In genomic region chrX:8017142-8017541, GRCm38 (mm10) we compare ENCODE assay signal across 8 mouse cellular contexts. TPM values are rescaled to one million over a fixed set of nuclear protein-coding genes. Genes with fewer than 3 reads are reported as not detected.
DNase-seq lines count a peak whose midpoint lies in the region; ATAC-seq and TF ChIP-seq lines count a peak whose summit lies in the region.

No protein-coding gene starts in this region.

- no peak overlapping the region for H3K9ac ChIP-seq in hindbrain, postnatal 0 days (replicated peaks; ENCODE audit: low read length)
- H3K9ac ChIP-seq in midbrain, embryonic 11.5 days (ENCODE audit: low read length): no peak overlapping the region

- no peak for TF ChIP-seq CTCF in thymus, adult 2 months (IDR thresholded peaks at IDR 0.05; ENCODE audit: borderline replicate concordance, control insufficient read depth, extremely low read depth, insufficient read depth, low read length, poor library complexity)
- peak; percentile 71 for TF ChIP-seq CTCF in hindbrain, postnatal 0 days (IDR thresholded peaks at IDR 0.05; ENCODE audit: low read depth)

- intact Hi-C loops in gastrocnemius, postnatal 36 days (cut with DNase I): loop anchor here (5.0 kb wide), 1 partner anchor 105 kb away; no protein-coding TSS in a partner anchor

- no peak for TF ChIP-seq POLR2A in thymus, adult 2 months (IDR thresholded peaks at IDR 0.05; ENCODE audit: control insufficient read depth, extremely low read depth, insufficient read depth, low read length, poor library complexity)

- H3K9me3 ChIP-seq in hindbrain, postnatal 0 days (ENCODE audit: low read length): no peaks in the 10 kb centered on the region
- H3K9me3 ChIP-seq in midbrain, embryonic 11.5 days (ENCODE audit: control insufficient read depth, low read length): no peaks in the 10 kb centered on the region

- ATAC-seq in hindbrain, postnatal 0 days: no peak
- no peak for ATAC-seq in midbrain, embryonic 11.5 days (ENCODE audit: low FRiP score)

- WGBS in thymus, adult 2 months: 3% methylated on average over 5 of the region's 5 CpGs
- WGBS in hindbrain, postnatal 0 days: 15% methylated on average over 5 of the region's 5 CpGs
- 13% methylated on average over 5 of the region's 5 CpGs for WGBS in midbrain, embryonic 11.5 days

- no peaks in the 10 kb centered on the region for H3K4me1 ChIP-seq in thymus, adult 2 months (replicated peaks; ENCODE audit: control insufficient read depth, insufficient read depth, low read length)
- no peaks in the 10 kb centered on the region for H3K4me1 ChIP-seq in hindbrain, postnatal 0 days (ENCODE audit: insufficient read depth, low read length)
- H3K4me1 ChIP-seq in midbrain, embryonic 11.5 days (ENCODE audit: control insufficient read depth, insufficient read depth, low read length): no peaks in the 10 kb centered on the region

- H3K27me3 ChIP-seq in thymus, adult 2 months (ENCODE audit: control insufficient read depth, insufficient read depth, low read length): no peaks in the 10 kb centered on the region
- H3K27me3 ChIP-seq in hindbrain, postnatal 0 days (ENCODE audit: insufficient read depth, low read length): no peaks in the 10 kb centered on the region
- no peaks in the 10 kb centered on the region for H3K27me3 ChIP-seq in midbrain, embryonic 11.5 days (ENCODE audit: control insufficient read depth, insufficient read depth, low read length)

- H3K4me3 ChIP-seq in thymus, adult 2 months (ENCODE audit: control insufficient read depth, insufficient read depth, low read length): no peak overlapping the region
- H3K4me3 ChIP-seq in hindbrain, postnatal 0 days (ENCODE audit: low read length): no peak overlapping the region
- H3K4me3 ChIP-seq in midbrain, embryonic 11.5 days (ENCODE audit: low read depth, low read length): no peak overlapping the region

- peak; percentile 11 for DNase-seq in gastrocnemius, postnatal 10 days
- DNase-seq in gastrocnemius, postnatal 36 days: no peak
- peak; percentile 9 for DNase-seq in thymus, adult 2 months
- DNase-seq in thymus, adult 18-20 months: no peak
- DNase-seq in c-Kit-positive CD71-positive TER-119-positive erythroid progenitor cells, embryonic 14.5 days (ENCODE audit: low spot score): peak; percentile 57
- peak; percentile 67 for DNase-seq in hindbrain, postnatal 0 days (ENCODE audit: low spot score)
- peak; percentile 89 for DNase-seq in midbrain, embryonic 11.5 days (ENCODE audit: low spot score, missing footprints)
- DNase-seq in ovary, adult 18-20 months (ENCODE audit: low spot score): no peak

- H3K36me3 ChIP-seq in thymus, adult 2 months (ENCODE audit: control insufficient read depth, insufficient read depth, low read length): no peaks in the 10 kb centered on the region
- no peaks in the 10 kb centered on the region for H3K36me3 ChIP-seq in hindbrain, postnatal 0 days (ENCODE audit: insufficient read depth, low read length)
- no peaks in the 10 kb centered on the region for H3K36me3 ChIP-seq in midbrain, embryonic 11.5 days (ENCODE audit: control insufficient read depth, insufficient read depth, low read length)

- no peak overlapping the region for H3K4me2 ChIP-seq in hindbrain, postnatal 0 days (ENCODE audit: low read depth, low read length)
- no peak overlapping the region for H3K4me2 ChIP-seq in midbrain, embryonic 11.5 days

- no peak overlapping the region for H3K27ac ChIP-seq in thymus, adult 2 months (ENCODE audit: control insufficient read depth, insufficient read depth, low read length)
- no peak overlapping the region for H3K27ac ChIP-seq in hindbrain, postnatal 0 days
- no peak overlapping the region for H3K27ac ChIP-seq in midbrain, embryonic 11.5 days (ENCODE audit: low read depth, low read length)

RNA-seq across cellular contexts. Expression of gene Glod5, which starts 1.1 kb away (rescaled TPM):
- total RNA-seq in gastrocnemius, postnatal 10 days (2021): not detected
- total RNA-seq in gastrocnemius, postnatal 36 days (2021): not detected
- not detected in 2 replicates for polyA plus RNA-seq in thymus, adult 2 months (2012; rRNA removed)
- total RNA-seq in hindbrain, postnatal 0 days (2014; rRNA removed): 1.9 TPM in 1 of 2 replicates, not detected in the other
- 0.38 and 1.2 TPM in 2 replicates for polyA plus RNA-seq in hindbrain, postnatal 0 days (2015; fragmentation: Nextera tagmentation; extraction: Ambion mirVana)
- not detected in 2 replicates for polyA plus RNA-seq in midbrain, embryonic 11.5 days (2014; fragmentation: Nextera tagmentation; extraction: Ambion mirVana)

RNA-seq across cellular contexts. Expression of gene Gata1, which starts 39.3 kb away (rescaled TPM):
- under 1 TPM; 0.12 to 0.41 TPM for total RNA-seq in gastrocnemius, postnatal 10 days (2021)
- not detected for total RNA-seq in gastrocnemius, postnatal 36 days (2021)
- 2.7 and 2.9 TPM in 2 replicates for polyA plus RNA-seq in thymus, adult 2 months (2012; rRNA removed)
- total RNA-seq in hindbrain, postnatal 0 days (2014; rRNA removed): not detected in 2 replicates
- not detected in 2 replicates for polyA plus RNA-seq in hindbrain, postnatal 0 days (2015; fragmentation: Nextera tagmentation; extraction: Ambion mirVana)
- 4.8 and 5.2 TPM in 2 replicates for polyA plus RNA-seq in midbrain, embryonic 11.5 days (2014; fragmentation: Nextera tagmentation; extraction: Ambion mirVana)

RNA-seq across cellular contexts. Expression of gene Suv39h1, which starts 57.4 kb away (rescaled TPM):
- 1 to 10 TPM; 6.4 to 8.6 TPM for total RNA-seq in gastrocnemius, postnatal 10 days (2021)
- total RNA-seq in gastrocnemius, postnatal 36 days (2021): 1 to 10 TPM; 3.9 to 5.7 TPM
- 69.4 and 74.6 TPM in 2 replicates for polyA plus RNA-seq in thymus, adult 2 months (2012; rRNA removed)
- 32.3 and 43.9 TPM in 2 replicates for total RNA-seq in hindbrain, postnatal 0 days (2014; rRNA removed)
- polyA plus RNA-seq in hindbrain, postnatal 0 days (2015; fragmentation: Nextera tagmentation; extraction: Ambion mirVana): 34.1 and 35.2 TPM in 2 replicates
- polyA plus RNA-seq in midbrain, embryonic 11.5 days (2014; fragmentation: Nextera tagmentation; extraction: Ambion mirVana): 80.8 and 82.6 TPM in 2 replicates

Comparison
In these comparisons a context has a peak if more than half of its experiments do, and no peak if none do; other contexts are left out.
1. DNase-seq: peak in gastrocnemius, postnatal 10 days (single experiment), thymus, adult 2 months (single experiment), c-Kit-positive CD71-positive TER-119-positive erythroid progenitor cells, embryonic 14.5 days (single experiment), hindbrain, postnatal 0 days (single experiment) and midbrain, embryonic 11.5 days (single experiment); none in gastrocnemius, postnatal 36 days (0 of 2), thymus, adult 18-20 months (0 of 2) and ovary, adult 18-20 months (single experiment).